Mouse (Mus musculus): ENCODE data around the gene Nmnat1. TPM values are rescaled to one million over a fixed set of nuclear protein-coding genes. Genes with fewer than 3 reads are reported as not detected.
"Not testable (repeated sequence)": the region's sequence is repeated elsewhere in the genome, so short reads cannot be mapped to it uniquely, and the experiment has no call there.

Gene Nmnat1
- total RNA-seq, 2 experiments from 2014 or later, result 7.7 to 8.6 TPM

DNA sequence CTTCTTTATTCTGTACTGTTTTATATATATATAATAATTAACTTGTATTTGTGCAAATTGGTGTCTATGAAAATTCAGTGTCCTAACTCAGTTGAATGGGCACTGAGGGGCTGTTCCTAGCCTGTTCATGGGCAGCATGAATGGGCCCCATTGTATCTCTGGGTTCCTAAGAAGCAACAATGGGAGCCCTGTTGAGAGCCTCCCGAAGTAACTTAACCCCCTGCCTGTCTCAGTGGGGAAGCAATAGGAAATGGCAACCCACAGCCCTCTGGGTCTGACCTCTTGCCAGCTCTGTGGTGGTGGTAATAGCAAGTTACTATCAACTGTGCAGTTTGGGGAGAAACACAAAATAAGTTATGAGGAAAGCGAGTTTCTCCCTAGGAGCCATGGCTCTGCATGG is 11.6 kb upstream of the Nmnat1 start:
- intact Hi-C loops (cut with DNase I), result no loop called here
- peak in 1 of 2 experiments; percentile 37 for DNase-seq (ENCODE audit: low spot score in 2 of 2)

DNA sequence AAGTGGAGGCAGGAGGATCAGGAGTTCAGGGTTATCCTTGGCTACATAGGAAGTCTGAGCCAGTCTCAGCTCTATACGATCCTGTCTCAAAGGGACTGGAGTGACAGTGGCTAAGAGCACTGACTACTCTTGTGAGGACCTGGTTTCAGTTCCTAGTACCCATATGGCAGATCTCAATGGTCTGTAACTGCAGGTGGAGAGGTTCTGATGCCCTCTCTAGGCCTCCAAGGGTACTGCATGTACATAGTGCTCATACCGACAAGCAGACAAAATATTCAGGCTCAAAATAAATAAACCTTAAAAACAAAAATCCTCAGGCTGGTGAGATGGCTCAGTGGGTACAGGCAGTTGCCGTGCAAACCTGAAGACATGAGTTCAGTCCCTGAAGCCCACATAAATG is 6.1 kb upstream of the Nmnat1 start:
- DNase-seq (ENCODE audit: low spot score in 2 of 2), result no peak
- intact Hi-C loops (cut with DNase I), result no loop called here

DNA sequence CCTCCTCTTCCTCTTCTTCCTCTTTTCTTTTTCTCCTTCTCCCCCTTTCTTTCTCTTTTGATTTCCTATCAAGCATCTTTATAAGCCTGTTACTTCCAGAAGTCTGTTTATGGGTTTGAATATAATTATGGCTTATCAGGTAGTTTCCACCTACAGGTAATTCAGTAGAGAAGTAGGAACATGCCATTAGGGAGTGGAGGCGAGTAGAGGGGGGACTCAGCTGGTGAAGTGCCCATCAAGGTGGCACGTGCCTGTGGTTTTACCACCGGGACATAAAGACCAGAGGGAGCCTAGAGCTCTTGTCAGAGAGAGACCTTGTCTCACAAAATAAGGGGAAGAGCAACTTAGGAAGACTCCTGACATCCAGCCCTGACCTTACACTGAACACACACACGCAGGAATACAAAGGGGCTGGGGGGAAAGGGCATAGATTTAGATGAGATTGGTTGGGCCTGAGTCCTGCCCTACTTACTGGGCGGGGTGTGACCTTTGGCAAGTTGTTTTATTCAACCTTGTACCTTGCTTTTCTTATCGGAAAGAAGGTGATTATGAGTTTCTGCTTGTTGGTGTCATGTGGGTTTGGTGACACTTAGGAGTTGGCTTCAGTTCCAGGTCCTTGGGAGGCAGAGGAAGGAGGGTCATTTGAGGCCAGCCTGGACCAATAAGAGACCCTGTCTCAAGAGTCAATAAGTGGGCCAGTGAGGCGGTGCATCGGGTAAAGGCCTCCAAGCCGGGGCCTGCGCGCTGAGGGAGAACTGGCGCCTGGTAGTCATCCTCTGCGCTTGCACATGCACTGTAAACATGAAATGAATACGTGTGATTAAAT is 4.6 kb upstream of the Nmnat1 start:
- no peak for DNase-seq (ENCODE audit: low spot score in 2 of 2)
- intact Hi-C loops (cut with DNase I), result loop anchor here (5.0 kb wide), 1 partner anchor 58 kb away; no protein-coding TSS in a partner anchor

DNA sequence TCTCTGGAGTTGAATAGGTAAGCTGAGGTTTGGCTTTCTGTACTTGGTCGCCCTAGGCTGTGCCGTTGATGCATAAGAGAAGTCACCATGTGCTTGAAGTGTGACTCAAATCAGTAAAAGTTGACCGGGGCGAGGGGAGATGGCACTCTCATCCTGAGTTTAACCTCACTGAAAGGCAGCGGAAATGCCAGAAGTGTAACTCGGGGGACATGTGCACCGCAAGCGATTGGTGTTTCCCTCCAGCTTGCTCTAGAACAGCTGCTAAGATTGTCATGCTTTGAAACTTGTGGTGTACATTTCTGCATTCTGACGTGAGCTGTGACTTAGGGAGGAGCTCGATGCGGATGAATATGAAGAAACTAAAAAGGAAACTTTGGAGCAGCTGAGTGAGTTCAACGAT is 2.7 kb upstream of the Nmnat1 start:
- intact Hi-C loops (cut with DNase I), result loop anchor here (5.0 kb wide), 1 partner anchor 60 kb away; no protein-coding TSS in a partner anchor
- DNase-seq (ENCODE audit: low spot score in 2 of 2), result no peak

DNA sequence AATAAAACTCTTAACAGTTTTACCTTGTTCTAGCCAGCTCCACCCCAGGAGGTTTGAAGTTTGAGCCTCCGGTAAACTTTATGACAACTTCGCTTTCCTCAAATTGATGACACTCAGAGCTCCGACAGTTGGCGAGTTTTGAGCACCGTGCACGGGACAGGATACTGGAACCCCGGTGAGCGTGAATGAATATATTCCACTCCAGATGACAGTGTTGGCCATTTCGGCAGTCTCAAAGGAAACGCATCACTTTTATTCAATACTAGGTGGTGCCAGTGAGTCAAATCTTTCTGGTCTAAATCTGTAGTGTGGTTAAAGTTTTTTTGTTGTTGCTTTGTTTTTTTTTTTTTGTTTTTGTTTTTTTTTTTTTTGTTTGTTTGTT is 814 bp upstream of the Nmnat1 start:
- intact Hi-C loops (cut with DNase I), result loop anchor here (5.0 kb wide), 1 partner anchor 61 kb away; no protein-coding TSS in a partner anchor
- DNase-seq (ENCODE audit: low spot score in 2 of 2), result peak; percentile 14 to 30

DNA sequence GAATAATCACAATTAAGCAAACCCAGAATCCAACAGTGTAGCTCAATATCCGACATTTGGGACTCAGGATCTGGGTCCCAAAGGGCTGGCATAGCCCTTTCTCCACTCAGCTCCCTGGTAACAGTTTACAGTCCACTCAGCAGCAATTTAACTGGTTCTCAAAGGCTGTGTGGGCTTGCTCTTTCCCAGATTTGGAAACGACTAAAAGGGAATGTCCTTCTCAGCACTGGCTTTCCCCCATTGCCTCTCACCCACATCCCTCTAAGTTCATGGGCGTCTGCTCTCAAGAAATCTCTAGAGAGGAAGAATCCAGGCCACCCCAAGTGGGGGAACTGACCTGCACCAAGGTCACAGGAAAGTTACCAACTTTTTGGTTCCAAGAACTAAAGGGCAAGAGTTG is 436 bp downstream of the Nmnat1 start:
- intact Hi-C loops (cut with DNase I), result no loop called here
- peak in 1 of 2 experiments; percentile 11 for DNase-seq (ENCODE audit: low spot score in 2 of 2)

DNA sequence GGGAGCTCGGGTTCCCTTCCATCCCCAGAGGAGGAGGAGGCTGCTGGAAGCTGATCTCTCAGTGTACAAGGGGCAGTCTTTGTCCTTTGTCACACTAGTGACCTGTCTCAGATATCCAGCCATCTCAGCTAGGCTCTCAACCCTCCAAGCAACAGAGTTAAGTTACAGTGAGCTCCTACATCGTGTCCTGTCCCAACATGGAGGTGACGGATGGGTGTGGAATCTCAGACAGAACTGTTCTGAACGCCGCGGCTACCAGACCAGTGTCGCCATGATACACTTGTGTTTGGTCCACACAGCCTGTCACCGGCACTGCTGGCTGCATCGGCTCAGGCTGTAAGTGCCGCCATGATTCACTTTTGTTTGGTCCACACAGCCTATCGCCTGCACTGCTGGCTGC is 7.9 kb downstream of the Nmnat1 start, which contains the start of gene Tmem274:
Gene Tmem274 (plus strand): TSS at position 301 of the 400 bp plus-strand sequence.
- no peak for DNase-seq (ENCODE audit: low spot score in 2 of 2)
- intact Hi-C loops (cut with DNase I), result no loop called here

DNA sequence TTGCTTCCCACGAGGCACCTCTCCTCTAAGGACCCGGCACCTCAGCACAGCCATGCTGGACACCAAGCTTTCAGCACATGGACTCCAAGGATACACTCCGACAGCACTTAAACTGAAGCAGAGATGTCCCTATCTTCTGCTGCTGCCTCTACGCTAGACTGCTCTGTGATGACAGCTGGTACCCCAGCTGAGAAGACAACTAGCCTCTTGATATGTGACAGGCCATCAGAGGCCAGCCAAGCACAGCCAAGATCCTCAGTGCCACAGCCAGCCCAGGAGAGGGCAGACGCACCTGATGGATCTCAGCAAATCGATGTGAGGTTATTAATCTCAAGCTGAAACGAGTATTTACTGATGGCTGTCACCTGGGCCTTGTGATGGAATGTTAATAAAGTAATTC is 9.9 kb downstream of the Nmnat1 start:
- DNase-seq (ENCODE audit: low spot score in 2 of 2), result no peak
- intact Hi-C loops (cut with DNase I), result no loop called here

DNA sequence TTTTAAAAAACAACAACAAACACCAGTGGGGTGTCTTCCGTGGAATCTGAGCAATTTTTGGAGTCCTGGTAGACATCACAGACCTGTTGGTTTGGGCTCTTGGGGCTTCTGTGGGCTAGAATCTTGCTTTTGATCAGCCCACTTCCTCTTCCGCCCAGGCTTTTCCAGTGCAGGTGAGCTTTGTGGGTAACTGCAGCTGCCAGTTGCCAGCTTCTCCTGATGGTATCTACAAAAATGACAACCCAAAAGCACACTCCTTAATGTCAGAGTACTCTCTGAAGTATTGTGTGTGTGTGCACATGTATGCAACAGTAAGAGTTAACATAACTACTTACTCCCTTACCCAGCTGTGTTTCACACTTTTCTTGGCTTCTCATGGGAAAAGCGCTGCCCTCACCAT is 15.4 kb downstream of the Nmnat1 start:
- intact Hi-C loops (cut with DNase I), result no loop called here
- no peak for DNase-seq (ENCODE audit: low spot score in 2 of 2)

DNA sequence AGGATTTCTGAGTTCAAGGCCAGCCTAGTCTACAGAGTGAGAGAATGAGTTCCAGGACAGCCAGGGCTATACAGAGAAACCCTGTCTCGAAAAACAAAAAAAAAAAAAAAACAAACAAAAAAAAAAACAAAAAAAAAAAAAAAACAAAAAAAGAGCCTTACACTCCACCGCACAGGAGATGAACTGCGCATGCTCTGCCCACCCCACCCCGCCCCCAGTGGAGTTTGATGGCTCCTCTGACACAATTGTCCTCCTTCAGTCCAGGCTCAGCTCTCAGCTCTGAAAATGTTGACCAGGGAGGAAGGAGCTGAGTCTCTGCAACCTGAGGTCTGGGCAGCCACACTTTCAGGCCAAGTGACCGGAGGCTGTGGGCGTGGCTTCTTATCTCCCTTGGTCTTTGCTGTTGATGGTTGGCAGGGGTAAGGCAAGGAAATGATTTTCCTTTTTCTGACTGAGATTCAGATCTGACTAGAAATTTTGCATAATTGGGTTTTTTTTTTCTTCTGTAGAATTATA is 21.5 kb downstream of the Nmnat1 start:
- intact Hi-C loops (cut with DNase I), result no loop called here
- no peak for DNase-seq (ENCODE audit: low spot score in 2 of 2)

DNA sequence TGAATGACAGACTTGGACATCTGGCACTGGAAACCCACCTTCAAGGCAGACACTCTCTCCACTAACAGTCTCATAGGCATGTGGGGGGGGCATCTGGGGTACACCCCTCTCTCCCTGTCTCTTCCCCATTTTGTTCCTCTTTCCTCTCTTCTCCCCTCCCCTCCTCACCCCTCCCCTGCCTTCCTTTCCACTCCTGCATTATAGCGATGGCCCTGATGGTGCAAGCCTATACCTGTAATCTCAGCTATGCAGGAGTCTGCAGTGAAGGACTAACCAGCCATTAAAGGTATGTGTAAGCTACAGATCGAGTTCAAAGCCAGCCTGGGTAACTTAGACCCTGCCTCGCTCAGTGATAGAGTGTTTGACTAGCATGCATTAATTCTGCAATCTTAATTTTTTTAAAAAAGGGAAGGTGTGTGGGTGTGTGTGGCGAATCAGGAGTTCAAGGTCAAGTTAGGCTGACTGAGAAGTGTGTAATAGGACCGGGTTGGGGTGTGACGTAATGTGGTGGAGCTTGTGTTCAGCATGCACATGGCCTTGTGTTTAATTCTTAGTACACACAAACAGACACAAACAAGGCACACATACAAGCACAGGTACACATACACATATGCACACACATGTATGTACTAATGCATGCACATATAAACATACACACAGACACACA is 22.6 kb downstream of the Nmnat1 start:
- intact Hi-C loops (cut with DNase I), result no loop called here
- DNase-seq (ENCODE audit: low spot score in 2 of 2), result no peak

DNA sequence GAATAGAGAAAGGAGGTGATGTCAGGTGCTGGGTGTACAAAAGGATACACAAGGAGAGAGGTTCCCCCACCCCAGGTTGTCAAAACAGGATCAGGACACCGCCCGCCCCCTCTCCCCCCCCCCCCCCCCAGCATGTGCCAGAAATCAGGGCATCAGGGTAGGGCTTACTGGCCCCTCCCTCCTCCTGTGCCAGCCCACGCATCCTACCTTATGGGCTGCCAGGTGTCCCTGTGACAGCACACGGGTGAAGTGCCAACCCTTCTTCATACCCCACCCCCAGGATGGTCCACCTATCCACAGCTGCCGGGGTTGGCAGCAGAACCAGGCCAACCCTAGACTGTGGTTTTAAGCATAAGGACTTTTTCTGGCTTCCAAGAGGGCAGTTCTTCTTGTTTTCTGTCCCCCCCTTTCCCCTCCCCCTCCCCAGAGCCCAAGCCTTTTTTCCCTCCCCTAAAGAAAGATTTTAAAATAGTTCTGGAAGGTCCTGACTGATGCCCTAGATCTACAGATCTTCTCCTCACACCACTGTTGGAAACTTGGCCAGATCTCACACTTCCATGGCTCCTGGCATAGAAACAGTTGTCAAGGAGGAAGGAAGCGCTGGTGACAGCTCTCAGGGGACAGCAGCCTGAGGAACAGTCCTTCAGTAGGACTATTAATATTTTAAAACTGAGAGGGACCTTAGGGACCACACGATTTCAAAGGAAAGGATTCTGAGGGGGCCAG is 23.3 kb downstream of the Nmnat1 start:
- DNase-seq (ENCODE audit: low spot score in 2 of 2), result peak in 1 of 2 experiments; percentile 17
- intact Hi-C loops (cut with DNase I), result no loop called here

DNA sequence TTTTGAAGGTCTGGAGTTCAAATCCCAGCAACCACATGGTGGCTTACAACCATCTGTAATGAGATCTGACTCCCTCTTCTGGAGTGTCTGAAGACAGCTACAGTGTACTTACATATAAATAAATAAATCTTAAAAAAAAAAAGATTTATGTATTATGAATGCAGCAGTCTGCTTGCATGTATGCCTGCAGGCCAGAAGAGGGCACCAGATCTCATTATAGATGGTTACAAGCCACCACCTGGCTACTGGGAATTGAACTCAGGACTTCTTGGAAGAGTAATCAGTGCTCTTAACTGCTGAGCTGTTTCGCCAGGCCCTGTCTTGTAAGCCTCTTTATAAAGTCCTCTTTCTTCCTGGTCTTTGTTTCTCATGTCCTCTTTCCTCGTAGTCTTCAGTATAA is 24.5 kb downstream of the Nmnat1 start:
- DNase-seq (ENCODE audit: low spot score in 2 of 2); intact Hi-C loops (cut with DNase I): not testable (repeated sequence)

DNA sequence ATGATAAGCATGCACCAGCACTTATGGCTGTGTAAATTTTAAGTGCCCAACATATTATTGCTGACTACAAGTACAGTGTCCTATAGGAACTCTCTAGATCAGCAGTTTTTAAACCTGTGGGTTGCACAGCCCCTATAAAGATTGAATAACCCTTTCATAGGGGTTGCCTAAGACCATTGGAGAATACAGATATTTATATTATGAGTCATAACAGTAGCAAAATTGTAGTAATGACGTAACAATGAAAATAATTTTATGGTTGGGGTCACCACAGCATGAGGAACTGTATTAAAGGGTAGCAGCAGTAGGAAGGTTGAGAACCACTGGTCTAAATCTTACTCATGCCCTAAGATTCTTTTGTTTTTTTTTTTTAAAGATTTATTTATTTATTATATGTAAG is 25.6 kb downstream of the Nmnat1 start:
- intact Hi-C loops (cut with DNase I), result no loop called here
- no peak for DNase-seq (ENCODE audit: low spot score in 2 of 2)

DNA sequence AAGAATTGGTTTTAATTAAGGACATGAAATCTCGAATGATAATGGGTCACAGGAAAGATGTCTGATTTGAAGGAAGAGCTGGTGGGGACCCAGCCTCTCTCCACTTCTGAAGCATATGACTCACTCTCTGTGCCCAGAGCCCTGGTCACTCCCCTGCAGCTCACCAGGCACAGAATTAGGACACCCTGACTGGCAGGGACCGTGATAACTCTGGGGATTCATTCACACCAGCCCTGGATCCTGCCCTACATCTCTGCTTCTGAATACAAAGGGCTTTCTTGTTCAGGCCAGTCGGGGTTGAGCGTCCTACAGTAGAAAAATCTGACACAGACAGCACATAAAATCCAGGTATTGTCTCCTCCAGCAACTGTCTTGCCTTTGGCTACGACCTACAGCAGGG is 26.5 kb downstream of the Nmnat1 start:
- intact Hi-C loops (cut with DNase I), result no loop called here
- DNase-seq (ENCODE audit: low spot score in 2 of 2), result no peak

DNA sequence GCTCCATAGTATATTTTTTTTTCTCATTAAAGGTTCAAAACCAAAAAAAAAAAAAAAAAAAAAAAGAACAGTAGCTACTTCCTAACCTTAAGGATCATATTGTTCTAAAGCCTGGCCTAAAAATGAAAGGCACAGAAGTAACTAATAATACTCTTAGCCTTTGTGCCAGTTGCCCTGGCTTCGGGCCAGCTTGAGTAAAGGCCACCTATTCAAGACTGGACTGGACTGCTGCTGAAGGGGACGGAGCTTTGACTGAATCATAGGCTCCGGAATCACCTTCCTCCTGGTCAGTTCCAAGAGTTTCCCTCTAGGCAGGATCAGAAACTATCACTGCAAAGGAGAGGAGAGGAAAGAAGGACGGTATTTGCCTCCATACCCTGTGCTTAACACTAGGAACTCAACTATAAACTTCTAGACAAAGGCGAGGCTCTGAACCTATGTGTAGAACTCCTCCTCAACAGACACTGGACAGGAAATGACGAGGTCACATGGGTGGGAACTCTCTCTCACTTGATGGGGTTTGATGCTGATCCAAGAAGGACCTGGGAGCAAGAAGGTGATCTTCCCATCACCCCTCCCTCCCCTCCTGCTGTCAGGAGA is 27.1 kb downstream of the Nmnat1 start:
- intact Hi-C loops (cut with DNase I), result no loop called here
- DNase-seq (ENCODE audit: low spot score in 2 of 2), result no peak

DNA sequence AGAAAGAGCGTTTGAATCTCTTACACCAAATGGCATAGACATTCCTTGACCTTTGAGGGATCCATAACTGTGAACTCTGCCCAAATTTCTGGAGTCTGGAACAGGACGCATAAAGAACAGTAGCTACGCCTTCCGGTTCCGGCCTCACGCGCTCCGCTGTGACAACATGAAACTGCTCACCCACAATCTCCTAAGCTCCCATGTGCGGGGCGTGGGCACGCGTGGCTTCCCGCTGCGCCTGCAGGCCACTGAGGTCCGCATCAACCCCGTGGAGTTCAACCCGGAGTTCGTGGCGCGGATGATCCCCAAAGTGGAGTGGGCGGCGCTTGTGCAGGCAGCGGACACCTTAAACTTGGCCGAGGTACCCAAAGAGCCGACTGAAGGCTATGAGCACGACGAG is 27.8 kb downstream of the Nmnat1 start:
- intact Hi-C loops (cut with DNase I); DNase-seq (ENCODE audit: low spot score in 2 of 2): not testable (repeated sequence)

DNA sequence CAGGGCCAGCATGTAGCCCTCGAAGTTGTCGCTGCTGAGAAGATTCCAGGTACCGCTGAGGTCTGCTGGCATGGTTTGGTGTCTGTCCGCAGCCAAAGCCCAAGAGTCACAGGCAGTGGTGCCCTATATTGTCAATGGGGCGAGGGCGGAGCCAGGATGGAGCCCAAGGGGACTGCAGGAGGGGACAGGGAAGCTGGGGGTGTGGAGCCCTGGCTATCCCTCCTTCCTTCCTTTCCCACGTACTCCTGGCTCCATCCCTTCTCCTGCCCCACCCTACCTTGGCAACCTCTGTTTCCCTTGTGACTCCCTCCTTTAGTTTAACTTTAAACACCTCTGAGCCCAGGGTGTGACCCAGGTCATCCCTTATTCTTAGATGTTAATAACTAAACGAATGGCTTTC is 30.1 kb downstream of the Nmnat1 start, which contains the start of gene Rbp7:
Gene Rbp7 (minus strand): TSS at position 100 of the 400 bp plus-strand sequence.
- intact Hi-C loops (cut with DNase I), result no loop called here
- DNase-seq (ENCODE audit: low spot score in 2 of 2), result no peak

DNA sequence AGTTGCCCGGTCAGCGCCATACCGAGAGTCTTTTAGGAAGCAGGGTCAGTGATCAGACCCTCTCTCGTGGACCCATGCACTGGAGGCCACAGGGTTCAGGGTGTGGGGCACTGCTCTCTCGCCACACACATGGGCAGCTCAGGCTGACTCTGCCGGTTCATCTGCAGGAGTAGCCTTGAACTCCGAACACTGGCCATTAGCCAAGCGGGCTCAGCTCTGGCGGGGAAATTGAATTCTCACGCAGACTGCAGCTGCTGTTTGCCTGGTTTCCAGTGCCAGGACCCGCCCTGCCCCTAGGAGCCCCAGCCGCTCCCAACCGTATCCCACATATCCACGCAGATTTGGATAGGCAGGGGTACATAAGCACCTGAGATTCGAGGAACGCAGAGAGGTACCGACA is 30.7 kb downstream of the Nmnat1 start:
- intact Hi-C loops (cut with DNase I), result no loop called here

More for the DNA sequence above, 30.7 kb downstream of the Nmnat1 start:
- no peak for DNase-seq (ENCODE audit: low spot score in 2 of 2)
